Mouse (Mus musculus): Measurements from ENCODE around the gene Cdc42ep2. TPM values are rescaled to one million over a fixed set of nuclear protein-coding genes. Genes with fewer than 3 reads are reported as not detected.

The Cdc42ep2 gene
- polyA plus RNA-seq, 1 experiment = 16.2 TPM

DNA sequence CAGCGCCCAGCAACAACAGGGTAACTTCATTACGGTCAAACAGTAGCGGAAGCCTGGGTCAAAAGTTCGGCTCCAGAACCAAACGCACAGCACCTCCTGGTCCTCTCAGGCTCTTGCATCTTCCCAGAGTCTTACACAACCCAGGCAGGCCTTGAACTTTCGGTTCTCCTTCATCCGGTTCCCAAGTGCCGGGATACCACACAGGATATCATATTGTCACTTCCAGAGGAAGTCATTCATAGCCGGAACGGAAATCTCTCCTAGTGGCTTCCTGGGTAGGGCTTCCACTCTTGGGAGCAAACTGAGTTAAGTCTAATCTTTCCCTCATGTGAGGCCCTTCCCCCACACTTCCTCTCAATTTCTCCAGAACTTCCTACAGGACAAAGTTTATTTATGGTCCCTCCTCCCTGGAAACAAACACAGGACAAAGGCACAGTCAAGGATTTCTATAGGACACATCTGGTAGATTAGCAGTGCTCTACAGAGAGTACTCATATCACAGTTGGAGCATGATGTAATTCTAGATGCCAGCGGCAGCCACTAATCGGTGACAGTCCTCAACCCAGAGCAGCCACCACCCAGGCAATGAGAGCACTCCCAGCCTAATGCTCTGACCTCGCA, 27.6 kb upstream of the Cdc42ep2 start:
- no peak overlapping the region for H3K4me2 ChIP-seq (ENCODE audit: low read depth)
- H3K79me2 ChIP-seq (ENCODE audit: control insufficient read depth, insufficient read depth) = no peaks in the 10 kb centered on the region
- H3K4me3 ChIP-seq = no peak overlapping the region
- no peaks in the 10 kb centered on the region for H3K27me3 ChIP-seq (ENCODE audit: control insufficient read depth, insufficient read depth, insufficient read length)
- no peak overlapping the region for H3ac ChIP-seq (ENCODE audit: control insufficient read depth, insufficient read length)
- H3K36me3 ChIP-seq (ENCODE audit: control insufficient read depth, insufficient read depth) = peaks cover 3% of the 10 kb centered on the region
- TF ChIP-seq SRF (IDR thresholded peaks at IDR 0.05; ENCODE audit: control insufficient read depth, insufficient read length, low read depth) (no peak), MAX (IDR thresholded peaks at IDR 0.05; ENCODE audit: low read depth) (no peak), MYOG (IDR thresholded peaks at IDR 0.05; ENCODE audit: control insufficient read depth in 1 of 3, insufficient read depth in 1 of 3, insufficient read length in 2 of 3, low read depth in 2 of 3) (no peak), TCF12 (IDR thresholded peaks at IDR 0.05; ENCODE audit: insufficient read depth, poor library complexity, severe bottlenecking) (no peak), MYOD1 (IDR thresholded peaks at IDR 0.05; ENCODE audit: control insufficient read depth in 1 of 3, insufficient read length in 2 of 3, low read depth in 2 of 3) (no peak), USF1 (IDR thresholded peaks at IDR 0.05; ENCODE audit: low read depth) (no peak), POLR2AphosphoS2 (IDR thresholded peaks at IDR 0.05; ENCODE audit: insufficient read length, low read depth) (no peak), REST (IDR thresholded peaks at IDR 0.05; ENCODE audit: insufficient read depth, insufficient read length) (no peak), POLR2A (IDR thresholded peaks at IDR 0.05; ENCODE audit: insufficient read length, low read depth) (no peak), TCF3 (IDR thresholded peaks at IDR 0.05; ENCODE audit: insufficient read length, low read depth) (no peak), CEBPB (IDR thresholded peaks at IDR 0.05; ENCODE audit: insufficient read depth, poor library complexity, severe bottlenecking) (no peak), E2F4 (IDR thresholded peaks at IDR 0.05; ENCODE audit: insufficient read depth) (no peak)

DNA sequence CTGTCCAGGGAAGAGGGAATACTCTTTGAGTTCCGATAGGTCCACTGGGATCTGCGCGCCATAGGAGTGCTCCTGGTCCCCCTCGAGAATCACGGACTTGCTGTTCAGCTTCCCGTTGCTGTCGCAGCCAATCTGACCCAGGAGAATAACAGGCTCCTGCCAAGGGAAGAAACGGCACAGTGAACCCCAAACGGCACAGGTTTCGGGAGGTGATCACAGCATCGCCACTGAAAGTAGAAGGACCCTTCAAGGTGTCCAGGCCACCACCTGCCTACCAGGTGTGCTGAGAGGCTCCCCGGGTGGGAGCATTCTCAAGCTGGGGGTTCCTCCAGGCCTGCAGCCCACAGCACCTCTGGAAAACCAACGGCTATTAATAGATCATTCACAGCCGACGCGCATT, 27.0 kb upstream of the Cdc42ep2 start:
- no peak overlapping the region for H3ac ChIP-seq (ENCODE audit: control insufficient read depth, insufficient read length)
- H3K4me2 ChIP-seq (ENCODE audit: low read depth) = no peak overlapping the region
- no peaks in the 10 kb centered on the region for H3K27me3 ChIP-seq (ENCODE audit: control insufficient read depth, insufficient read depth, insufficient read length)
- H3K36me3 ChIP-seq (ENCODE audit: control insufficient read depth, insufficient read depth) = peaks cover 3% of the 10 kb centered on the region
- no peaks in the 10 kb centered on the region for H3K79me2 ChIP-seq (ENCODE audit: control insufficient read depth, insufficient read depth)
- no peak for TF ChIP-seq MYOG (IDR thresholded peaks at IDR 0.05; ENCODE audit: control insufficient read depth in 1 of 3, insufficient read depth in 1 of 3, insufficient read length in 2 of 3, low read depth in 2 of 3)
- TF ChIP-seq TCF12 (IDR thresholded peaks at IDR 0.05; ENCODE audit: insufficient read depth, poor library complexity, severe bottlenecking) = no peak
- TF ChIP-seq MYOD1 (IDR thresholded peaks at IDR 0.05; ENCODE audit: control insufficient read depth in 1 of 3, insufficient read length in 2 of 3, low read depth in 2 of 3) = no peak
- no peak for TF ChIP-seq MAX (IDR thresholded peaks at IDR 0.05; ENCODE audit: low read depth)
- no peak for TF ChIP-seq CEBPB (IDR thresholded peaks at IDR 0.05; ENCODE audit: insufficient read depth, poor library complexity, severe bottlenecking)
- H3K4me3 ChIP-seq = no peak overlapping the region

DNA sequence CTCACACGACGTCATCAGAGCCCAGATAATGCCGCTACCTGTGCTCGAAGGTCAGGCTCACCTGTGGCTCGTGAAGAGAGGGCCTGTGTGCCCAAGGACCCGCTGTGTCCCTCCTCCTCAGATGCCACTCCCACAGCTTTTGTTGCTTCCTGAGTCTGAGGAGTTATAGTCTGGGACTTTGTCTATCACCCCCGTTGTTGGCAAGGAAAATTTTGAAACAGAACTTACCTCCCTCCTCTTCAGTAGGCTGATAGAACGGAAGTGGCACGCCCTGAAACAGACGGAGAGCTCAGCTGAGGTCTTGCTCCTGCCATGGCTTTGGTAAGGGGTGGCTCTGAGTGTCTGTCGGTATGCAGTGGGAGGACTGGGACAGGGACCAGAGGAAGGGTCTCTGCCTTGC, 25.6 kb upstream of the Cdc42ep2 start:
- H3K4me2 ChIP-seq (ENCODE audit: low read depth) = no peak overlapping the region
- H3ac ChIP-seq (ENCODE audit: control insufficient read depth, insufficient read length) = no peak overlapping the region
- H3K4me3 ChIP-seq = no peak overlapping the region
- H3K36me3 ChIP-seq (ENCODE audit: control insufficient read depth, insufficient read depth) = peaks cover 3% of the 10 kb centered on the region
- H3K27me3 ChIP-seq (ENCODE audit: control insufficient read depth, insufficient read depth, insufficient read length) = no peaks in the 10 kb centered on the region
- no peaks in the 10 kb centered on the region for H3K79me2 ChIP-seq (ENCODE audit: control insufficient read depth, insufficient read depth)
- TF ChIP-seq CEBPB (IDR thresholded peaks at IDR 0.05; ENCODE audit: insufficient read depth, poor library complexity, severe bottlenecking) = no peak
- TF ChIP-seq POLR2AphosphoS2 (IDR thresholded peaks at IDR 0.05; ENCODE audit: insufficient read length, low read depth) = no peak
- TF ChIP-seq MYOG (IDR thresholded peaks at IDR 0.05; ENCODE audit: control insufficient read depth in 1 of 3, insufficient read depth in 1 of 3, insufficient read length in 2 of 3, low read depth in 2 of 3) = no peak
- no peak for TF ChIP-seq E2F4 (IDR thresholded peaks at IDR 0.05; ENCODE audit: insufficient read depth)
- no peak for TF ChIP-seq MAX (IDR thresholded peaks at IDR 0.05; ENCODE audit: low read depth)
- no peak for TF ChIP-seq REST (IDR thresholded peaks at IDR 0.05; ENCODE audit: insufficient read depth, insufficient read length)
- no peak for TF ChIP-seq SRF (IDR thresholded peaks at IDR 0.05; ENCODE audit: control insufficient read depth, insufficient read length, low read depth)
- no peak for TF ChIP-seq TCF12 (IDR thresholded peaks at IDR 0.05; ENCODE audit: insufficient read depth, poor library complexity, severe bottlenecking)
- no peak for TF ChIP-seq TCF3 (IDR thresholded peaks at IDR 0.05; ENCODE audit: insufficient read length, low read depth)
- TF ChIP-seq USF1 (IDR thresholded peaks at IDR 0.05; ENCODE audit: low read depth) = no peak
- TF ChIP-seq MYOD1 (IDR thresholded peaks at IDR 0.05; ENCODE audit: control insufficient read depth in 1 of 3, insufficient read length in 2 of 3, low read depth in 2 of 3) = no peak
- TF ChIP-seq POLR2A (IDR thresholded peaks at IDR 0.05; ENCODE audit: insufficient read length, low read depth) = no peak

DNA sequence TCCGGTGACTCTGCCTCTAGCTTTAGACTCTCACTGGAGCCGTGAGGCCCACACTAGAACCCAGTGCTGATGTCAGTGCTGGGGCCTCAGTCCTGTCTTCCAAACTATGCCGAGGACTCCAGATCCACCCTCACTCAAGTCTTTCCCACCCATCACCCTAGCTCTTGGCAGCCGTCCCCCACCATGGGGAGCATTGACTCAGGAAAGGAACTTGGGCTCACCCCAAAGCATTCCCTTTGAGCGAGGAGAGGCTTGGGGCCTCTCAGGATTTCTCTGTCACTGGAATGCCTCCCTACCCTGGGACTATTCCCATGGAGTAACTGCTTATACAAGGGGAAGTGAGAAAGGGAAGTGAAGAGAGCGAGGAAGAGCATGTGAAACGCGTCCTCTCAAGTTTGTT, 21.3 kb upstream of the Cdc42ep2 start:
- no peak overlapping the region for H3ac ChIP-seq (ENCODE audit: control insufficient read depth, insufficient read length)
- no peaks in the 10 kb centered on the region for H3K27me3 ChIP-seq (ENCODE audit: control insufficient read depth, insufficient read depth, insufficient read length)
- no peak overlapping the region for H3K4me3 ChIP-seq
- H3K4me2 ChIP-seq (ENCODE audit: low read depth) = peak overlapping the region; percentile 83
- H3K36me3 ChIP-seq (ENCODE audit: control insufficient read depth, insufficient read depth) = peaks cover 3% of the 10 kb centered on the region
- no peaks in the 10 kb centered on the region for H3K79me2 ChIP-seq (ENCODE audit: control insufficient read depth, insufficient read depth)
- TF ChIP-seq USF1 (IDR thresholded peaks at IDR 0.05; ENCODE audit: low read depth) (no peak), TCF12 (IDR thresholded peaks at IDR 0.05; ENCODE audit: insufficient read depth, poor library complexity, severe bottlenecking) (no peak), MYOG (IDR thresholded peaks at IDR 0.05; ENCODE audit: control insufficient read depth in 1 of 3, insufficient read depth in 1 of 3, insufficient read length in 2 of 3, low read depth in 2 of 3) (no peak), SRF (IDR thresholded peaks at IDR 0.05; ENCODE audit: control insufficient read depth, insufficient read length, low read depth) (no peak), POLR2A (IDR thresholded peaks at IDR 0.05; ENCODE audit: insufficient read length, low read depth) (no peak), POLR2AphosphoS2 (IDR thresholded peaks at IDR 0.05; ENCODE audit: insufficient read length, low read depth) (no peak), TCF3 (IDR thresholded peaks at IDR 0.05; ENCODE audit: insufficient read length, low read depth) (no peak), E2F4 (IDR thresholded peaks at IDR 0.05; ENCODE audit: insufficient read depth) (no peak), MAX (IDR thresholded peaks at IDR 0.05; ENCODE audit: low read depth) (no peak), CEBPB (IDR thresholded peaks at IDR 0.05; ENCODE audit: insufficient read depth, poor library complexity, severe bottlenecking) (no peak), REST (IDR thresholded peaks at IDR 0.05; ENCODE audit: insufficient read depth, insufficient read length) (no peak), MYOD1 (IDR thresholded peaks at IDR 0.05; ENCODE audit: control insufficient read depth in 1 of 3, insufficient read length in 2 of 3, low read depth in 2 of 3) (no peak)
